Mouse (Mus musculus): ENCODE measurements around the gene Ptprm.

DNA sequence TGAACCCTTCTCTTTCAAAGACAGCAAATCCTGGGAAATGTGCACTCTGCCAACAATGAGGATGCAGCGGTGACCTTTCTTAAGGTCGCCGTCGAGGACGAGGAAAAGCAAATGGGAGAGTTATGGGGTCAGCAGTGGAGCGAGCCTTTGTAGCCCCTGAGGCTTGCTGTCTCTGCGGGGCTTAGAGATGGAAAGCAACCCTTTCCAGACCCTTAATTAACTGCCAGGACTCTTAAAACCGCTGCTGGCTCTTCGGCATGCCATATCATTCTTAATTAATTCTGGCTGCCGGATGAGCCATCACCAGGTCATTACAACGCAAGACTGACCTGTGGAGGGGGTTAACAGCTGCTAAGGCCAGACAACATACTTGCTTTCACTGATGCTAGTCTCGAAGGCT, 568.1 kb downstream of the Ptprm start:
- TF ChIP-seq CTCF (IDR thresholded peaks at IDR 0.05), result no peak
- no peak for TF ChIP-seq EP300 (IDR thresholded peaks at IDR 0.05)
